Mouse (Mus musculus): ENCODE data around the gene Rhox13. TPM values are rescaled to one million over a fixed set of nuclear protein-coding genes. Genes with fewer than 3 reads are reported as not detected.

The Rhox13 gene
- not detected for total RNA-seq (2021)
- long read RNA-seq, experiment 1: 0 reads
- long read RNA-seq, experiment 2: 0 reads

GRCm38 (mm10) chrX:38120982-38121381 lies at the start of gene Rhox13:
Gene Rhox13 (plus strand): TSS chrX:38121219.
- DNase-seq (ENCODE audit: low spot score in 2 of 2): no peak

- DNase-seq (ENCODE audit: low spot score in 2 of 2): peak in 1 of 2 experiments; percentile 14
Measured at GRCm38 (mm10) chrX:38084226-38084625, 36.8 kb upstream of the Rhox13 start.

- DNase-seq (ENCODE audit: low spot score in 2 of 2): no peak
Measured at GRCm38 (mm10) chrX:38085041-38085440, 36.0 kb upstream of the Rhox13 start, which contains the start of gene Rhox11. Gene Rhox11 (minus strand): TSS chrX:38085141.

GRCm38 (mm10) chrX:38110807-38111206 lies 10.2 kb upstream of the Rhox13 start, which contains the start of gene Rhox12:
Gene Rhox12 (minus strand): TSS chrX:38110907.
- DNase-seq (ENCODE audit: low spot score in 2 of 2): no peak

GRCm38 (mm10) chrX:38121478-38121877 lies 459 bp downstream of the Rhox13 start:
- no peak for DNase-seq (ENCODE audit: low spot score in 2 of 2)

GRCm38 (mm10) chrX:38159097-38159496 lies 38.1 kb downstream of the Rhox13 start:
- DNase-seq (ENCODE audit: low spot score in 2 of 2): no peak

GRCm38 (mm10) chrX:38165315-38165714 lies 44.3 kb downstream of the Rhox13 start:
- no peak for DNase-seq (ENCODE audit: low spot score in 2 of 2)

GRCm38 (mm10) chrX:38166064-38166463 lies 45.0 kb downstream of the Rhox13 start:
- no peak for DNase-seq (ENCODE audit: low spot score in 2 of 2)

- no peak for DNase-seq (ENCODE audit: low spot score in 2 of 2)
Measured at GRCm38 (mm10) chrX:38166592-38166991, 45.6 kb downstream of the Rhox13 start.

Other genes starting within 250 kb of the Rhox13 start
- gene Rhox8, start 242.3 kb upstream of the Rhox13 start, total RNA-seq (2021): not detected
- not detected for gene Rhox7b, start 224.0 kb upstream of the Rhox13 start, total RNA-seq (2021)
- not detected for gene Rhox9, start 219.4 kb upstream of the Rhox13 start, total RNA-seq (2021)
- gene Btg1-ps1, start 102.4 kb upstream of the Rhox13 start, total RNA-seq (2021): not detected
- not detected for gene Btg1-ps2, start 78.1 kb upstream of the Rhox13 start, total RNA-seq (2021)
- gene Rhox10, start 54.7 kb upstream of the Rhox13 start, total RNA-seq (2021): not detected
- gene Rhox11, start 36.1 kb upstream of the Rhox13 start, total RNA-seq (2021): not detected
- gene Rhox12, start 10.3 kb upstream of the Rhox13 start, total RNA-seq (2021): not detected
- 10 to 100 TPM; 11.6 to 12.7 TPM for gene Zbtb33, start 68.6 kb downstream of the Rhox13 start, total RNA-seq (2021)
- gene Tmem255a, start 131.2 kb downstream of the Rhox13 start, total RNA-seq (2021): 10 to 100 TPM; 23.8 to 69.5 TPM
- gene Atp1b4, start 195.0 kb downstream of the Rhox13 start, total RNA-seq (2021): 1,000 to 10,000 TPM in 1 of 2 experiments, 100 to 1,000 TPM in 1; 682 to 1,275 TPM

All from gastrocnemius, postnatal 4 days (tissue).